ENCODE assay signal across 8 mouse cellular contexts in genomic region chr17:32162112-32162850, GRCm38 (mm10). TPM values are rescaled to one million over a fixed set of nuclear protein-coding genes. Genes with fewer than 3 reads are reported as not detected.
DNase-seq lines count a peak whose midpoint lies in the region; ATAC-seq and TF ChIP-seq lines count a peak whose summit lies in the region.

No protein-coding gene starts in this region.

- peak; percentile 60 for DNase-seq in adrenal gland, adult 2 months
- DNase-seq in gastrocnemius, postnatal 36 days, result peak; percentile 64 to 67
- DNase-seq in induced T-regulatory cell, adult 2 months (ENCODE audit: low read depth), result peak; percentile 69
- DNase-seq in left cerebral cortex, postnatal 4 days, result peak; percentile 79
- no peak for DNase-seq in adipocyte (ENCODE audit: low spot score)

- H3K27ac ChIP-seq in cortical plate, adult 2 months (ENCODE audit: insufficient read depth, low read length), result no peak overlapping the region
- no peak overlapping the region for H3K27ac ChIP-seq in small intestine, adult 2 months (ENCODE audit: insufficient read depth, low read depth, low read length)

- peak overlapping the region; percentile 25 for H3K4me3 ChIP-seq in cortical plate, adult 2 months (ENCODE audit: insufficient read depth, low read length)
- peak overlapping the region; percentile 66 for H3K4me3 ChIP-seq in small intestine, adult 2 months (ENCODE audit: low read depth, low read length)

- H3K36me3 ChIP-seq in small intestine, adult 2 months (ENCODE audit: control insufficient read depth, insufficient read depth, low read length), result no peaks in the 10 kb centered on the region

- 0 out of 2 replicates have a peak, but pooled peaks have one; percentile 22 for ATAC-seq in megakaryocyte-erythroid progenitor cell, adult 5-6 weeks (replicated peaks; ENCODE audit: low FRiP score, low TSS enrichment, poor library complexity, severe bottlenecking)

- peak; percentile 52 for TF ChIP-seq CTCF in cortical plate, adult 2 months (IDR thresholded peaks at IDR 0.05; ENCODE audit: extremely low read depth, insufficient read depth, low read length)
- peak; percentile 66; the same call in 1 of the 2 replicates for TF ChIP-seq CTCF in small intestine, adult 2 months (IDR thresholded peaks at IDR 0.05; ENCODE audit: extremely low read depth, insufficient read length, insufficient replicate concordance, low read depth, low read length)

- WGBS in small intestine, adult 2 months, result 2% methylated on average over 58 of the region's 58 CpGs

- 0 out of 2 replicates have a peak, but pooled peaks cover 1% of the 10 kb centered on the region for H3K4me1 ChIP-seq in cortical plate, adult 2 months (ENCODE audit: control insufficient read depth, insufficient read depth, low read length)
- H3K4me1 ChIP-seq in small intestine, adult 2 months (ENCODE audit: control insufficient read depth, insufficient read depth, insufficient read length, low read length), result peaks cover 20% of the 10 kb centered on the region

- H3K27me3 ChIP-seq in small intestine, adult 2 months (ENCODE audit: control insufficient read depth, insufficient read depth, low read length), result peaks cover 10% of the 10 kb centered on the region

- intact Hi-C loops in gastrocnemius, postnatal 36 days (cut with DNase I), result loop anchor here (5.0 to 10.0 kb wide), 2 partner anchors 45 to 333 kb away; no protein-coding TSS in a partner anchor
- intact Hi-C loops in left cerebral cortex, postnatal 4 days (cut with DNase I), result no loop called here

- TF ChIP-seq POLR2A in cortical plate, adult 2 months (IDR thresholded peaks at IDR 0.05; ENCODE audit: extremely low read depth, insufficient read depth, low read length), result no peak
- no peak for TF ChIP-seq POLR2A in small intestine, adult 2 months (IDR thresholded peaks at IDR 0.05; ENCODE audit: low read depth, low read length)

RNA-seq across cellular contexts. Expression of gene Notch3, which starts 4.4 kb away (rescaled TPM):
- total RNA-seq in adrenal gland, adult 2 months (2021), result 10 to 100 TPM in 1 of 2 experiments, 1 to 10 TPM in 1; 5.6 to 11.7 TPM
- 35.5 and 44.3 TPM in 2 replicates for polyA plus RNA-seq in adrenal gland, adult 2 months (2012; rRNA removed)
- polyA plus RNA-seq in cortical plate, adult 2 months (2012; rRNA removed), result 7.5 and 7.8 TPM in 2 replicates
- total RNA-seq in gastrocnemius, postnatal 36 days (2021), result 10 to 100 TPM; 11.0 to 13.3 TPM
- total RNA-seq in left cerebral cortex, postnatal 4 days (2021), result 10 to 100 TPM; 21.8 to 21.9 TPM
- not detected in 2 replicates for total RNA-seq in megakaryocyte-erythroid progenitor cell, adult 5-6 weeks (2014; fragmentation: Nextera tagmentation)
- 0.04 TPM in 1 of 2 replicates, not detected in the other for total RNA-seq in megakaryocyte-erythroid progenitor cell, adult 5-6 weeks (2017)
- 6.1 and 8.3 TPM in 2 replicates for polyA plus RNA-seq in small intestine, adult 2 months (2012; rRNA removed)

RNA-seq across cellular contexts. Expression of gene Ephx3, which starts 27.1 kb away (rescaled TPM):
- total RNA-seq in adrenal gland, adult 2 months (2021), result under 1 TPM; 0.23 to 0.48 TPM
- polyA plus RNA-seq in adrenal gland, adult 2 months (2012; rRNA removed), result 0.81 and 0.96 TPM in 2 replicates
- 0.56 and 0.91 TPM in 2 replicates for polyA plus RNA-seq in cortical plate, adult 2 months (2012; rRNA removed)
- total RNA-seq in gastrocnemius, postnatal 36 days (2021), result under 1 TPM; 0.23 to 0.42 TPM
- under 1 TPM in 1 of 2 experiments, not detected in 1; 0.24 TPM for total RNA-seq in left cerebral cortex, postnatal 4 days (2021)
- not detected in 2 replicates for total RNA-seq in megakaryocyte-erythroid progenitor cell, adult 5-6 weeks (2014; fragmentation: Nextera tagmentation)
- not detected in 2 replicates for total RNA-seq in megakaryocyte-erythroid progenitor cell, adult 5-6 weeks (2017)
- 0.51 and 0.55 TPM in 2 replicates for polyA plus RNA-seq in small intestine, adult 2 months (2012; rRNA removed)

Comparison
In these comparisons a context has a peak if more than half of its experiments do, and no peak if none do; other contexts are left out.
1. RNA of gene Notch3, which starts 4.4 kb away (total RNA-seq): 21.8 to 21.9 TPM in left cerebral cortex, postnatal 4 days, 11.0 to 13.3 TPM in gastrocnemius, postnatal 36 days and 5.6 to 11.7 TPM in adrenal gland, adult 2 months; 0.04 TPM in megakaryocyte-erythroid progenitor cell, adult 5-6 weeks; every median in the first group is over 4 times any median in the second.